Mouse (Mus musculus) spleen, postnatal 14 days (tissue): ENCODE measurements at regions not wholly inside any gene's neighbourhood (a gene's known extent, or its start where the extent isn't known, plus 50 kb on each side); places are given as distances from the start of the nearest gene placed in this dataset.

ENCODE experiments used
- DNase-seq, 2 experiments: peaks; one replicate each; pipeline ENCODE4 v3.0.0; 2021 to 2022; ENCODE audit warnings: low spot score in 2 of 2

DNA sequence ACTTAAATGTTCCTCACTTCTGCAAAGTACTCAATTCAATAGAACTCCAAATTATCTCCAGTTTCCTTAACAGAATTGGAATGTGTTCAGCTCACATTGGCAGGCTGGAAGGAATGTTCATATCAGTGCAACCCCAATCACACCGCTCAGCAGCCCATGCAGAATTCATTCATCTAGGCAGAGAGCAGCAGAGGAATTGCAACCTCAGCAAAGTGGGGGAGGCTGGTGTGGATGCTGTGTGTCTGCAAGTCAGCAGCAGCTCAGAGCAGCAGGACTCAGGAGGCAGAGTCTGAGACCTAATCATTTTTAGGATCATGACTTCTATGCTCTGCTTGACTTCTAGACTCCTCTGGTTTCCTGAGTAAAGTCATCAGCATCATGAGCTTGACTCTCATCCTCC, 100.7 kb upstream of the Chrna7 start:
- no peak for DNase-seq

DNA sequence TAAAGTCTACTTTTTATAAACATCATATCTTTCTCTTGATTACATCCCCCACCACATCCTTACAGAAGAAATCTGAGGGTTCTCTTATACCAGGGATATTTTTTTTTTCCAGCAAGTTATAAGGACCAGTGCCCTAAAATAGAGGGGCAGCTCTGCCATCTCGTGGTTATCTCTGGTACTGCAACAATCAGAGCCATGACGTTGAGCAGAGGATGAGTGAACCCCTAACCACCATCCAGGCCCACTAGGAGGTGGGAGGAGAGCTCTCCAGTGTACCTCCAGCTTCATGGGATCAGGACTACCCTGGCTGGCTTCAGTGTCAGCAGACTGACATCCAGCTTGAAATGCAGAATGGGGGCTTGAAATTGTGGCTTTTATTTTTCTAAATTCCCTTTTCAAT, 107.2 kb upstream of the Chrna7 start:
- DNase-seq = peak in 1 of 2 experiments; percentile 3

DNA sequence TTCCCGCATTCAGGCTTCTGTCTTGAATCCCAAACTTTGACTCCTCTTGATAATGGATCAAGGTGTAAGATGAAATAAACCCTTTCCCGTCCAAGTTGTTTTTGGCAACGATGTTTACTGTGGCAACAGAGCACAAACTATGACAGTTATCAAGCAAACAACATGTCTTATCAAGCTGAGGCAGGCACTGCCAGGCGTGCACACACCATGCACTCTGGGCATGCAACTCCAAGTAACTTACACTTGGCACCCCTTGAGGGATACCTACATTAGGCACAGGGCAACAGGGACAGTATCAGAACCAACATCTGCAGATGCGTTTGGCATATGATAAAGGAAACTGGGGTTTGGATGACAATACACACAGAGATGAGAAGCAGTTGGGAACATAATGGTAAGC, 108.8 kb upstream of the Chrna7 start:
- no peak for DNase-seq

DNA sequence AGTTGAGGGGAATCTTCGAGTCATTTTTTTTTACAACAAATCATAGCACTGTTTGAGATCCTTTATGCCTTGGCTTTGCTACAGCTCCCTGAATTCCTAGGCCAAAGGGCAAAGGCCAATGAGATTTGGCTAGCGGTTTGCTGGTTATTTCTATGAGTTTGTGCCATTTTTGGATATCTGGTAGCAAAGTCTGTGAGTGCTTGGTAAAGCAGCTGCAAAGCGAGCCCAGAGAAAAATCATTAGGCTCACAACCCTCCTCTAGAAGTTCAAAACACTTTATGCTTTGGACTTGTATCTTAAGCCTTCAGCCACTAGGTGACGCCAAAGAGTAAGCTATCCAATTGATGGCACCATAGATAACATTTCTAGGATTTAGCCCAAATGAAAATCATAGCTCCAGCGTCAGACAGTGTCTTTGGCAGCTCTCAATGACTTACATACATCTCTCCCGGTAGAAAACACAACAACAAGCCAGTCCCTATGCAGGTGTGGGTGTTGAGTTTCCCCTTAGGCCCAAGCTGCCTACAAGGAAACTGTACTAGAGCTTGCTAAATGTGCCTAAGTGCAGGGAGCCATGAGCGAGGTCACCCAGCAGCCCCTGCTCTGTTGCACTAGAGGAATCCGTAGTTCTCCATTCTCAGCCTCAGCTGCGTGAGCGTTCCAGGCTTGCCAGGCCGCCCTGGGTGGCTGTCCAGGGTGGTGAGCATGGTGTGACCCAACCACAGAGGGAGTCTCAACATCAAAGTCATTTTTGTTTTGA, 109.8 kb upstream of the Chrna7 start:
- DNase-seq = no peak

DNA sequence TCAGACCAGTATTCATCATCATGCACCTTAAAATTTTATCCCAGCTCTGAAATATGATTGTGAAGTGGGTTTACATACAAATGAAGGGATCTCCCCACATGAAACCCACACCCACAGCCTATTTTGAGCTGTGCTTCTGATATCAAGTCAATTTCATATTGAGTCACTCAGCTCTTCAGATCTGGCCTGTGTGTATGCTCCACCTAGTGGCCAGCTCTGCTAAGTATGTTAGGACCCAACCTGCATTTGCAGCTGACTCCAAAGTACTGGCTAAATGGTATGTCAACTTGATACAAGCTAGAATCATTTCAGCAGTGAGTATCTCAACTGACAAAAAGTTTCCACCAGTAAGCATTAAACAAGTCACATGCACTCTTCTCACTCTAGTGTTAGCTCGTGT, 109.4 kb upstream of the Otud7a start:
- no peak for DNase-seq

DNA sequence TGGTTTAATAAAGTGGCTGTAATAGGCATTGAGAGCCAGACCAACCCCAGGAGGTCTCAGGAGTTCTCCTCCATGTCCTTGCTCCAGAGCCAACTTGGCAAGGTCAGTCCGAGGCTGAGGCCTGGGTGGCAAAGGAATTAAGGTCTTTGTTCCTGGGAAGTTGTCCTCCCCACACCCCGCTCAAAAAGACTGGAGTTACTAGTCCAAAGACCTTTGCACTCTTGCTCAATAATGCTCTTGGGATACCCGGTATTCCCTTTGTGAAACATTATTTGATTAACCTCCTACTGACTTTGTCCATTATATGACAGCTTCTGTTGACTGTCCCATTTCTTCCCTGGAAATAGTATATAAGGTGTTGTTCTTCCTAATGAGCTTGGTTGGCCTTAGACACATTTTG, 108.5 kb upstream of the Otud7a start:
- no peak for DNase-seq

DNA sequence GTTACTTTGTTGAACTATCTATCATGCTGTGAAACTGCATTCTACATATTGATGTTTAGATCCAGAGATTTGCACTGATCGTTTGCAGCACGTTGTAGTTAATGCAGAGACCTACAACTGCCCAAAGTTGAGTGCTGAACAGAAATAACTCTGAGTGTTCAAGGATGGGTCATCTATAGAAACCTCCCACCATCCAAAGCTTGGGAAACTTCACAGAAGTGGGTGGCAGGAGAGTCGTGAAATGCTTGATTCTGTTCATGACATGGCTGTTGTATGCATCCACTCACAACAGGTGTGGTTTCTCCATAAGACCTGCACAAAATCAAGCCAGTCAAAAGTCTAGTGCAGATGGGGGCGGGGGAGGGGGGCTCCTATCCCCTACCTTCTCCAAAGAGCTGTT, 102.8 kb upstream of the Otud7a start:
- DNase-seq = no peak

DNA sequence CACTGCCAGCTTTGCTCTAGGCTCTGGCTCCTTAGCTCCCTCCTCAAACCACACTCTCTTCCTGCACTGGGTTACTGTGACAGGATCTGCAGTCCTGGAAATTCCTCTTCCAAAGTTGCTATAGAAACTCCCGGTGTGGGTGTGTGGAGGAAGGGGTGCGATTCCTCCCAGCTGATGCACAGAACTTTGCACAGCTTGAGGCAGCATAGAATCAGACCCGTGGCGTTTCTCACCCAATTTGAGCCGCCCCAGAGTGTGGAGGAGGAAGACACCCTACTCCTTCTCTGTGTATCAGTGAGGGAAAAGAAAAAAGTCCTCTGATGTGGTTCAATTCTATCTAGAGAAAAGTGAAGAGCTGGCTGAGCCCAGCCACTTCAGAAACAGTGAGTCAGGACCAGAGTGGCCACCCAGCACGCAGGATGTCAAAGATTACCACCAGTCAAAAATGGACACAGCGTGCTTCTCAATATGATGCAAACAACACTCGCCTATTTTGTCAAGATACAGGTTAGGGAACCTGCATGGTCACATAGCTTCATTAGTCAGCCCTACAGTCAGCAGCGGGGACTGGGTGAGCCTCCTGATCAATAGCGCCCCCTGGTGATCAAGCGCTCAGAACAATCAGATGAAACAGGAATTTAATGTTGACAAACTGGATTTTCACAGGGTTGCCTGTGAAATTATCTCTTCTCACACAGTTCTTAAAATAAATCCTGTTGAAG, 98.7 kb upstream of the Otud7a start:
- no peak for DNase-seq

DNA sequence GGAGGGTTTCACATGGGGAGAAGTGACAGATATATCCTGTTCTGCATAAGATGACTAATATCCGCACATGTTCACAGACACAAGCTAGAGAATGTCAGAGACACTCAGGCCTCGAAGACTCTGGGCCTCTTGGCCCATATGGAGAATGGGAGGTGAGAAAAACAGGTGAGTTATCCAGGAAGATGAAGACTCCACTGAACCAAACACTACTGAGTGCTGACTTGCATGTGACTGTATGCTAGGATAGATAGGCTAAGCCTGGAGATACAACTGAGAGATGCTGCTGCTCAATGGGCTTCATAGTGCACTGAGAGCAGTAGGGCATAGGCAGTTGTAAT, 98.2 kb upstream of the Otud7a start:
- no peak for DNase-seq
